Mouse (Mus musculus) heart, embryonic 11.5 days (tissue): ENCODE measurements around the gene Ccdc90b. TPM values are rescaled to one million over a fixed set of nuclear protein-coding genes. Genes with fewer than 3 reads are reported as not detected.

ENCODE experiments used
- ATAC-seq: fragments of 200-750 bp; cut with Nextera tagmentation; replicated peaks from 2 replicates; pipeline ENCODE4 v1.8.0; 2017; ENCODE audit warnings: moderate library complexity; ENCODE audit not compliant: insufficient number of reproducible peaks, low FRiP score, low TSS enrichment
- H3K27ac ChIP-seq: fragments of 300-500 bp; sonication (generic); 2 replicates; pipeline ENCODE4 v1.5.1; 2014; ENCODE audit warnings: mild to moderate bottlenecking, low read depth, low read length
- H3K27me3 ChIP-seq: fragments of 300-500 bp; sonication (generic); 2 replicates; pipeline ENCODE4 v1.6.1; 2014; ENCODE audit warnings: mild to moderate bottlenecking, low read length, mixed read lengths; ENCODE audit not compliant: control insufficient read depth, insufficient read depth
- H3K36me3 ChIP-seq: fragments of 300-500 bp; sonication (generic); 2 replicates; pipeline ENCODE4 v1.6.1; 2014; ENCODE audit warnings: mild to moderate bottlenecking, low read length, moderate library complexity, mixed read lengths; ENCODE audit not compliant: control insufficient read depth, insufficient read depth
- H3K4me1 ChIP-seq: fragments of 300-500 bp; sonication (generic); 2 replicates; pipeline ENCODE4 v1.6.1; 2014; ENCODE audit warnings: low read length; ENCODE audit not compliant: control insufficient read depth, insufficient read depth
- H3K4me2 ChIP-seq: fragments of 300-500 bp; sonication (generic); 2 replicates; pipeline ENCODE4 v1.6.1; 2014; ENCODE audit warnings: mild to moderate bottlenecking, moderate library complexity
- H3K4me3 ChIP-seq: fragments of 300-500 bp; sonication (generic); 2 replicates; pipeline ENCODE4 v1.5.1; 2014; ENCODE audit warnings: low read depth, low read length
- H3K9ac ChIP-seq: fragments of 300-500 bp; sonication (generic); 2 replicates; pipeline ENCODE4 v1.6.1; 2014; ENCODE audit warnings: mild to moderate bottlenecking, low read depth, low read length, moderate library complexity
- H3K9me3 ChIP-seq: fragments of 300-500 bp; sonication (generic); replicated peaks from 2 replicates; pipeline ENCODE4 v1.6.1; 2016; ENCODE audit warnings: low read length; ENCODE audit not compliant: control insufficient read depth
- WGBS: fragments of 180-500 bp; shearing (Covaris S2); extraction: QIAGEN DNeasy Blood & Tissue Kit; methylation state at CpG from one replicate; pipeline ENCODE4 v1.1.7; 2014; ENCODE audit not compliant: insufficient replicate concordance; 5-methylcytosine and 5-hydroxymethylcytosine counted together
- polyA plus RNA-seq: library from polyadenylated mRNA; unstranded; fragments of >200 nt; fragmentation: Nextera tagmentation; extraction: Ambion mirVana; gene quantifications from 2 replicates; pipeline ENCODE4 v1.2.1, GENCODE M21; 2014

The Ccdc90b gene
- 49.8 and 57.3 TPM in 2 replicates for polyA plus RNA-seq

DNA sequence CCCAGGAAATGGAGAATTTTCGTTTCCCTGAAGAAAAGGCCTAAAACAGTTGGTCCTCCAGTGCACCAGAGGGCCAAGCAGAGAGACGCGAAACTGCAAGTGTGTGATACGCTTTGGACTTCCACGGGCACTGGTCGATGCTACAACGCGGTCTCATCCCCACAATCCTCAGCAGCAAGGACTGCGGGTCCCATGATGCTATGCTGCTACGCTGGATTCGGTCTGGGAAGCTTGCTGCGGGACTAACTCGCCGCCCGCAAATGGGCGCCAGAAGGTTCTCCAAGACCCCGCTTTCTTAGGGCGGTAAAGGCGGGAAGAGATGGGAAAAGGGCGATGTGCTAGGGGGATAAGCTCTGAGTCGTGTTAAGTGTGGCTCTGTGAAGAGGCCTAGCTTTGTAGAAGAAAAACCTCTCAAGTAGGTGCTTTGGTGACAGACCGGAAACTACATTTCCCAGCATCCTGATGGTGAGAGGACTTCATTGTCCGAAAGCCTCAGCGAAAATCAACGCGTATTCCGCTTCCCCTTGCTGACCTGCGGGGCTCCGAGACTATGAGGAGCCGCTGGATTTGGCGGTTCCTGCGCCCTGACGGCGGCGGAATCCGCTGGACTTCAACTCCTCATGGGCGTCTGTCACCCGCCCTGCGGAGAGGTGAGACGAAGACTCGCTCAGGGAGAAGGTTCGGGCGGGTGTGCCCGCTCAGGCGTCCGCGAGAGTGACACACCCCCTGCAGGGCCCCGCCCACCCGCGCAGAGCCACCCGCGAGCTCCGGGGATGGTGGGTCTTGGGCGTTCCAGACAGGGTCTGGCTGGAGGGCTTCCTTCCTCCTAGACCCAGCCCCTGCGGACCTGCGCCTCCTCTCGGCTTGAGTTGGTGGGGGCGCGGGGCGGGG is at the start of gene Ccdc90b:
Ccdc90b (plus strand) TSS at position 164 of the 891 bp plus-strand sequence.
- no peaks in the 10 kb centered on the region for H3K27me3 ChIP-seq
- H3K4me1 ChIP-seq, result no peaks in the 10 kb centered on the region
- peak within 1 kb of the TSS; percentile 90 for H3K4me3 ChIP-seq
- peak within 1 kb of the TSS; percentile 77 for H3K4me2 ChIP-seq
- under 1% methylated on average over 58 of the region's 60 CpGs for WGBS
- H3K9ac ChIP-seq, result peak within 1 kb of the TSS; percentile 89
- peak; percentile 98 for ATAC-seq
- no peaks in the 10 kb centered on the region for H3K36me3 ChIP-seq
- H3K27ac ChIP-seq, result peak within 1 kb of the TSS; percentile 96
- no peaks in the 10 kb centered on the region for H3K9me3 ChIP-seq

DNA sequence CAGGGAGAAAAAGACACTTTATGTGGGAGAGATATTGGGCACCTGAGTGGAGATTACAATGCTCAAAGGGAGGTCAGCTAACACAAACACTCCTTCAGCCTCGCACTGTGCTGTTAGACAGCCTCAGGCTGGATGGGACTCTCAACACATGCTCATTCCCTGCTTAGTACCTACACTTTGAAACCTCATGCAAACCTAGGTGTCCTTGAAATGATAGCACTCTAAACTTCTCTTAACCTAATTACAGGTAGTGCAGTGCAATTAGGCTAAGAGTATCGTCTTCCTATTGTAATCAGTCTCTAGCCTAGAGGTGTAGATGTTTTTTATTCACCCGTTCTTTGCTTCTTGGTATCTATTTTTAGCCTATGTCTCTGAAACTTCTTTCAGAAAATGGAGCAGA is 40.6 kb upstream of the Ccdc90b start:
- H3K36me3 ChIP-seq, result no peaks in the 10 kb centered on the region
- H3K4me1 ChIP-seq, result no peaks in the 10 kb centered on the region
- H3K9ac ChIP-seq, result no peak overlapping the region
- ATAC-seq, result no peak
- H3K9me3 ChIP-seq, result no peaks in the 10 kb centered on the region
- H3K27me3 ChIP-seq, result no peaks in the 10 kb centered on the region
- H3K4me2 ChIP-seq, result no peak overlapping the region
- WGBS, result 70% methylated on average over 3 of the region's 3 CpGs
- no peak overlapping the region for H3K4me3 ChIP-seq
- no peak overlapping the region for H3K27ac ChIP-seq

DNA sequence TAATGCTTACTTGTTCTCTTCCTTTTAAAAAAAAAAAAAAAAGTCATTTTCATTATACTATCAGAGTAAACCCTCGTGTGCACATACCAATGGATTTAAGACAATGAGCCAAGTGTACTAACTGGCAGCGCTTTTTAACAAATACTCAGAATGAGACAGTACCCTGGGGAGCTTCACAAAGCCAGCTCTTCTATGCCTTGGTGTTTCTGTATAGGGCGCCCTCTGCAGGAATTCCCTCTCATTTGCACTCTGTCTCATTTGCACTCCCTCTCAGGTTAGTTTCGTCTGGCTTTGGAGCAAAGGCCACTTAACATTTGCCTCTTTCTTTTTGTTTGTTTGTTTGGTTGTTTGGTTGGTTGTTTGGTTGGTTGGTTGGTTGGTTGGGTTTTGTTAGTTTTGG is 40.1 kb upstream of the Ccdc90b start:
- WGBS, result 43% methylated on average over 4 of the region's 4 CpGs
- no peak overlapping the region for H3K9ac ChIP-seq
- H3K4me2 ChIP-seq, result no peak overlapping the region
- H3K27ac ChIP-seq, result no peak overlapping the region
- H3K9me3 ChIP-seq, result no peaks in the 10 kb centered on the region
- no peaks in the 10 kb centered on the region for H3K4me1 ChIP-seq
- H3K4me3 ChIP-seq, result no peak overlapping the region
- H3K27me3 ChIP-seq, result no peaks in the 10 kb centered on the region
- no peaks in the 10 kb centered on the region for H3K36me3 ChIP-seq
- ATAC-seq, result no peak

DNA sequence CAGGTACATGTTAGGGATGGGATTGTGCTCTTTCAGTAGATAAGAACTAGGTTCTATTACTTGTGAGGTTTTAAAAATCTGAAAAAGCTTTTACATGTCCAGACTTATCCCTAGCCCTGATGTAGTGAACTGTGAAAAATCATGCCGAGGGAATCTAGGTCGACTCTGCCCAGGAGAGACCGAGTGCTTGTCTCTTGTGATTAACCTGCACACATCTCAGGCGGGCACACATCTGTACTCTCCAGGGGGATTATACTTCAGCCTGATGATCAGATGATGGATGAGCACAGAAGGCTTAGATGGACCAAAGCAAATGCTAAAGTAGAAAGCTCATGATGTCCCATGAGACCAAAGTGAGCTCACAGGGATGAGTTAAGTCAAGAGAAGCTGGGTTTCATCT is 31.7 kb upstream of the Ccdc90b start:
- Histone ChIP-seq H3K4me1 (no peaks in the 10 kb centered on the region), H3K4me3 (no peak overlapping the region), H3K27ac (no peak overlapping the region), H3K27me3 (no peaks in the 10 kb centered on the region), H3K4me2 (no peak overlapping the region), H3K9ac (no peak overlapping the region), H3K36me3 (no peaks in the 10 kb centered on the region), H3K9me3 (no peaks in the 10 kb centered on the region)
- WGBS, result 83% methylated on average over 4 of the region's 4 CpGs
- ATAC-seq, result no peak

DNA sequence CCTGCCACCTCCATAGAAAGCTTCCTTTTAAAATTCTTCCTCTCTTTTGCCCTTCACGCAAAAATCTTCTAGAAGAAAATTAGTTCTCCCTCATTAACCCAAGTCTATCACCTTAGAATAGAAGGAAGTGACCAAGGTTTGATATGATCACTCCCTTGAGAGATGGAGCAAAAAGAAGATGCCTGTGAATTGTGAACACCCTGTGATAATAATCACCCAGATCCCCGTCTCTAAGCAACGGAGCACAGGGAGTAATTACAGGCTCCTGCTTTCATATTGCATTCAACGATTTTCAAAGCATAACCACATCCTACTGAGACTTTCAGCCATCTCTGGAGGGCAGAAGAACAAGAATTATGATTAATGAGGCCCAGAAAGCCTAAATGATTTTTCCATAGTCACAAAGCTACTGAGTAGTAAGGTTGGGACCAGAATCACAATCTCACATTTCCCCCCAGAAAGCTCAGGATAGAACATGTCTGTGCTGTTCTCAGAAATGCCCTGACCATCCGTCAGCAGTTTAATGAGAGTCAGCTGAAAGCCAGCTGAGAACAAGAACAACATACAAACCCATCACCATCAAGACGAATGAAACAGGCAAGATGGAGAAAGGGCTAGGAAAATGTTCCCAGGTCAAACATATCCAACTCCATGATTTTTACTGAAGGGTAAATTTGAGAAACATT is 28.5 kb upstream of the Ccdc90b start:
- ATAC-seq, result no peak
- no peak overlapping the region for H3K9ac ChIP-seq
- no peak overlapping the region for H3K4me3 ChIP-seq
- no peaks in the 10 kb centered on the region for H3K27me3 ChIP-seq
- H3K4me1 ChIP-seq, result no peaks in the 10 kb centered on the region
- H3K9me3 ChIP-seq, result no peaks in the 10 kb centered on the region
- WGBS, result 65% methylated on average over 6 of the region's 6 CpGs
- H3K27ac ChIP-seq, result no peak overlapping the region
- no peaks in the 10 kb centered on the region for H3K36me3 ChIP-seq
- H3K4me2 ChIP-seq, result no peak overlapping the region

DNA sequence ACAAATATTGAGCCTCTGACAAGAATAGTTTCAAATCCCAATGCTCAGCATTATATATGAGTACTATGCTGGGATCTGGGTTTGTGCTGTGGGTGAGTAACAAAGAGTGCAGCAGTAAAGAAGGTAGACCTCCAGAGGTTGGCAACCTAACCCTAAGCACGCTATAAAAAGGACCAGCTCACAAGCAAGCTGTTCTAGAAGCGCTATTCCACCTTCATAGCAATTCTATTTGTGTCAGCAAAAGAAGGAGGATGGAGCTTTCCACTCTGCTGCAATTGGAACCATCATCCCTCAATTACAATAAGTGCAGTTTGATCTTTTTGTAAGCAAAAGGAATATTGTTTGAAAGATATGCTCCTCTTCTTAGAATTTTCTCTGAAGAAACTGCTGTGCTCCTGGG is 14.2 kb upstream of the Ccdc90b start:
- H3K4me1 ChIP-seq, result no peaks in the 10 kb centered on the region
- H3K9me3 ChIP-seq, result no peaks in the 10 kb centered on the region
- H3K4me3 ChIP-seq, result no peak overlapping the region
- ATAC-seq, result no peak
- H3K4me2 ChIP-seq, result no peak overlapping the region
- 66% methylated on average over 2 of the region's 2 CpGs for WGBS
- no peak overlapping the region for H3K9ac ChIP-seq
- H3K27me3 ChIP-seq, result no peaks in the 10 kb centered on the region
- H3K36me3 ChIP-seq, result no peaks in the 10 kb centered on the region
- H3K27ac ChIP-seq, result no peak overlapping the region

DNA sequence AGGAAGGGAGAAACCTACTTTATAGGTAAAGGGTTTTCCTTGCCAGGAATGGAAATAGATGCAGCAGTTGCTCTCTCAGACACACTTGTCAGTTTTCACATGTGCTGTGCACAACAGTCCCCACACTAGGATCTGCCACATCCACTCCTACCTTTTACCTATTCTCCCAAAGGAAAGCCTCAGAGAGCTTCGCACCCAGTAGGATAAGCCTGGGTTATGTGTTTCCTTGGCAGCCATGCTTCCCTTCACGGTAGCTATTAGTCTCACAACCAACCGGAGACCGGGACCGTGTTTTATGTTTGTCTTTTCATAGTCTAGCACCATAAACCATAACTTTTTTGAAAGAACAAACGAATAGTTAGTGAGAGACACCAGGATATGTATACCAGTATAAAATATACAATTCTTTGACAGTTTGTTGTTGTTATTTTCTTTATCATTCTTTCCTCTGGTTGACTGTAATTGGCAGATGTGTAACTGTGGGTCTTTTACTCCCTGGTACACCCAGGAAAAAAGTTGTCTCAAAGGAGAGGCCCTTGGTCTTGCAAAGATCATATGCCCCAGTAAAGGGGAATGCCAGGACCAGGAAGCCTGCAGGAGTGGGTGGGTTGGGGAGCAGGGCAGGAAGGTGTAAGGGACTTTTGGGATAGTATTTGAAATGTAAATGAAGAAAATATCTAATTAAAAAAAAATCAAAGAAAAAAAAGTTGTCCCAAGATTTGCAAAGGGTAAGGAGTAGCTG is 10.5 kb upstream of the Ccdc90b start:
- ATAC-seq, result no peak
- H3K4me1 ChIP-seq, result no peaks in the 10 kb centered on the region
- 80% methylated on average over 6 of the region's 6 CpGs for WGBS
- H3K4me3 ChIP-seq, result no peak overlapping the region
- no peak overlapping the region for H3K27ac ChIP-seq
- no peak overlapping the region for H3K4me2 ChIP-seq
- H3K27me3 ChIP-seq, result no peaks in the 10 kb centered on the region
- H3K9ac ChIP-seq, result no peak overlapping the region
- no peaks in the 10 kb centered on the region for H3K9me3 ChIP-seq
- H3K36me3 ChIP-seq, result no peaks in the 10 kb centered on the region

DNA sequence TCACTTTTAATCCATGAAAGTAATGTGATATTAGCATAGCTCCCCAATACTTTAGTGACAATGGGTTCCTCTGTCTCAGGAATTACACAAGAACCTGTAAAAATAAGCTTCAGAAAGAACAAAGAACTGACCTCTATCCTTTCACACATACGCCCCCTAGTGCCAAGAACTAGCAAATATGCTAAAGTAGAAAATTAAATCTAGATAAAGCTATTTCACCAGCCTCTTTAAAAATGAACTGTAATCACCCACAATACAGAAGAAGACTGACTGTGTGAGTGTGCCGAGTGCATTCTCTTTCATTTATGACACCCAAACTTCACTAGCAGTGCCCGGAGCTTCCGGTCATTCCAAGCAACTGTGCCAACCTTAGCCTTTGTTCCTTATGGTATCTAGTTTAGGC is 10.0 kb upstream of the Ccdc90b start:
- Histone ChIP-seq H3K4me2 (no peak overlapping the region), H3K27me3 (no peaks in the 10 kb centered on the region), H3K4me1 (no peaks in the 10 kb centered on the region), H3K36me3 (no peaks in the 10 kb centered on the region), H3K27ac (no peak overlapping the region), H3K9me3 (no peaks in the 10 kb centered on the region), H3K4me3 (no peak overlapping the region), H3K9ac (no peak overlapping the region)
- WGBS, result 48% methylated on average over 4 of the region's 4 CpGs
- no peak for ATAC-seq
